Mouse (Mus musculus) kidney, adult 2 months (tissue): ENCODE measurements around the gene Ciao2b. TPM values are rescaled to one million over a fixed set of nuclear protein-coding genes. Genes with fewer than 3 reads are reported as not detected.
A peak's percentile ranks its signal among the peaks of the same experiment; 100 is the strongest.

Experiments
- DNase-seq: peaks from one replicate; pipeline ENCODE4 v3.0.0; 2021
- H3K27ac ChIP-seq: fragments of 200-500 bp; 2 replicates; pipeline ENCODE4 v1.5.1; 2012; ENCODE audit warnings: low read depth, low read length, control low read depth, inconsistent platforms; ENCODE audit not compliant: insufficient read depth
- H3K27me3 ChIP-seq: fragments of 200-500 bp; replicated peaks from 2 replicates; pipeline ENCODE4 v1.6.1; 2012; ENCODE audit warnings: mild to moderate bottlenecking, moderate library complexity, low read length, inconsistent platforms; ENCODE audit not compliant: control insufficient read depth, insufficient read depth
- H3K36me3 ChIP-seq: fragments of 200-500 bp; 2 replicates; pipeline ENCODE4 v1.6.1; 2012; ENCODE audit warnings: mild to moderate bottlenecking, moderate library complexity, low read length, inconsistent platforms; ENCODE audit not compliant: control insufficient read depth, insufficient read depth
- H3K4me1 ChIP-seq: fragments of 200-500 bp; 2 replicates; pipeline ENCODE4 v1.6.1; 2011; ENCODE audit warnings: low read length; ENCODE audit not compliant: control insufficient read depth, insufficient read depth
- H3K4me3 ChIP-seq: fragments of 200-500 bp; 2 replicates; pipeline ENCODE4 v1.5.1; 2011; ENCODE audit warnings: mild to moderate bottlenecking, low read depth, low read length, control low read depth; ENCODE audit not compliant: insufficient read depth
- CTCF ChIP-seq: fragments of 200-500 bp; conservative IDR thresholded peaks from 2 replicates; pipeline ENCODE4 v1.5.1; 2011; ENCODE audit warnings: low read depth, mild to moderate bottlenecking, control low read depth, low read length, moderate library complexity, mixed read lengths; ENCODE audit not compliant: insufficient read depth, insufficient read length
- POLR2A ChIP-seq: fragments of 200-500 bp; IDR thresholded peaks from one replicate; pipeline ENCODE4 v1.6.1; 2011; ENCODE audit warnings: low read depth, low read length, control low read depth
- WGBS: fragments of 180-500 bp; shearing (Covaris S2); methylation state at CpG from one replicate; pipeline ENCODE4 v1.1.7; 2018; 5-methylcytosine and 5-hydroxymethylcytosine counted together
- polyA plus RNA-seq: library from polyadenylated mRNA; depleted of rRNA; stranded (reverse); fragments of >200 nt; gene quantifications from 2 replicates; pipeline ENCODE4 v1.2.3, GENCODE M21; 2012

Gene Ciao2b
- polyA plus RNA-seq, 1 experiment = 57.7 TPM

GRCm38 (mm10) chr8:104638010-104638409 is 3.8 kb downstream of the Ciao2b start:
- DNase-seq = no peak
- 83% methylated on average over 6 of the region's 6 CpGs for WGBS
- H3K36me3 ChIP-seq = no peaks in the 10 kb centered on the region; the same call in 1 of the 2 replicates
- TF ChIP-seq CTCF (no peak), POLR2A (no peak)
- no peak overlapping the region for H3K27ac ChIP-seq
- no peak overlapping the region for H3K4me3 ChIP-seq
- H3K4me1 ChIP-seq = peaks cover 20% of the 10 kb centered on the region
- H3K27me3 ChIP-seq = no peaks in the 10 kb centered on the region

DNA sequence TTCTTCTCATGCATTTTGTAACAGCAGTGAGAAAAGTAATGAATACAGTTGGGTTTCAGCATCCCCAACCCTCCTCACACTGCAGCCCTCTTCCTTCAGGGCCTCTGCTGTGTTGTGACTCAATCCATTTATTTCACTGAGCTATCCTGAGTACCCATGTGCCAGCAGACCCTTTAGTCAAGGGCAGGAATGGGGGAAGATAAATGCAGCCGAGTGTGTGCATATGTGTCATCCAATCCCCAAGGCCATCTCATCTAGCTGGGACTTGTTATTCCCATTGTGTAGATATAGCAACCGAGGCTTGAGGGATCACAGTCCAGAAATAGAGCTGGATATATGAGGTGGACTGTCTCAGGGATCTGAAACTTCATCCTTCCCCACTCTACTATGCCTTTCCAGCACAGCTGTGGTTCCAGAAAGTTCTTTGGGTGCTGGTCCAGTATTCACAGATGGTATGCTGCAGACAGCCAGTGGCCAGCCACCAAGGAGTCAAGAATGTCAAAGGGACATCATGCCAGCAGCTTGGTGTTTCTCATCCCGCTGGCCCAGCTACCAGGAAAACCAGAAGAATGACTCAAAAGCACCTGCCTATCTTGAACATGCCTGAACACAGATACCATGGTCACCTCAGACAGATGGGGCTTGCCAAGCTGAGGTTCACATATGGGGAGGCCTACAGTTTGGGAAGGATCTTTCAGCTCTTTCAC is 6.6 kb downstream of the Ciao2b start:
- WGBS = 93% methylated on average over 3 of the region's 3 CpGs
- TF ChIP-seq POLR2A (no peak), CTCF (no peak)
- H3K36me3 ChIP-seq = no peaks in the 10 kb centered on the region; the same call in 1 of the 2 replicates
- peaks cover 7% of the 10 kb centered on the region; the same call in 1 of the 2 replicates for H3K4me1 ChIP-seq
- no peak overlapping the region for H3K4me3 ChIP-seq
- H3K27me3 ChIP-seq = no peaks in the 10 kb centered on the region
- no peak overlapping the region for H3K27ac ChIP-seq
- no peak for DNase-seq

- no peak for DNase-seq
- Histone ChIP-seq H3K27me3 (no peaks in the 10 kb centered on the region), H3K27ac (no peak overlapping the region), H3K4me3 (no peak overlapping the region), H3K36me3 (no peaks in the 10 kb centered on the region), H3K4me1 (peaks cover 6% of the 10 kb centered on the region; the same call in 1 of the 2 replicates)
- 57% methylated on average over 9 of the region's 9 CpGs for WGBS
- TF ChIP-seq CTCF (no peak), POLR2A (no peak)
Observed at GRCm38 (mm10) chr8:104633156-104633744, 8.5 kb downstream of the Ciao2b start.

DNA sequence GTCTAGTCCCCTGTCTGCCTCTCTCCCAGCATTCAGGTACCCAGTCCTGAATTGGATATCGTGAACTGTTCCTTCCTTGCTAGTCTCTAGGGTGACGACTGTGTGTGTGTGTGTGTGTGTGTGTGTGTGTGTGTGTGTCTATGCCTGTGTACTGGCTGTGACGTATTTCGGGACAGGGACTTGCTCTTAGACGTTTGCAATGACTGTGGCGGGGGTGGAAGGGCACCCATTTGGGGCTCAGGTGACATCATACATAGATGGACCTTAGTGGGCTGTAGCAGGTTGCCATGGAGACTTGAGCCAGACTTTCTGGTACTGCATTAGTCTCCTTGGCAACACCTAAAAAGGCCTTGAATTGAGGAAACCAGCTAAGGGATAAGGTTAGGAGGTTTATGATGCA is 9.3 kb downstream of the Ciao2b start:
- WGBS = 83% methylated on average over 6 of the region's 6 CpGs
- no peak overlapping the region for H3K27ac ChIP-seq
- no peak for DNase-seq

DNA sequence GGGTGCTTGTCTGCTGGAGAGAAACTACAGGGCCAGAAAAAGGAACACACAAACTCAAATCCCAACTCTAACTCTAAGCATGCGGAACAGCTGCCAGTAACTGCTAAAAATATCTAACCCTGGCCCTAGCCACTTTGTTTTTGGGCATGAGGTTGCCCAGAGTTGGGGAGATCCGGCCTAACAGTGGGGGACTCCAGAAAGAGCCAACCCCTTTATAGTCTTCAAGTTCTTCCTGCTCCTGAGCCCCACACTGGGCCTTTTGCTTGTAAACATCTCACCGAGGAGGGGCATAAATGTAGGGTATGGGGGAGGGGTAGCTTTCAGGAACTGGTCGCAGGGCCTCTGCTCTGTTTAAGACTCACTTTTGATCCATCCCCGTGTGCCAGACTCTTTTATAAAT is 9.8 kb downstream of the Ciao2b start:
- Histone ChIP-seq H3K27me3 (no peaks in the 10 kb centered on the region), H3K36me3 (no peaks in the 10 kb centered on the region), H3K4me3 (no peak overlapping the region), H3K4me1 (peaks cover 6% of the 10 kb centered on the region; the same call in 1 of the 2 replicates), H3K27ac (peak overlapping the region; percentile 69)
- 51% methylated on average over 5 of the region's 5 CpGs for WGBS
- no peak for DNase-seq
- TF ChIP-seq CTCF = no peak
- TF ChIP-seq POLR2A = no peak

More for the DNA sequence above, 9.3 kb downstream of the Ciao2b start:
- Histone ChIP-seq H3K4me3 (no peak overlapping the region), H3K36me3 (no peaks in the 10 kb centered on the region), H3K4me1 (peaks cover 6% of the 10 kb centered on the region; the same call in 1 of the 2 replicates), H3K27me3 (no peaks in the 10 kb centered on the region)
- no peak for TF ChIP-seq POLR2A
- no peak for TF ChIP-seq CTCF

GRCm38 (mm10) chr8:104630981-104631663 is 10.6 kb downstream of the Ciao2b start, which contains the start of gene Rrad:
Rrad (minus strand) TSS chr8:104631327.
- Histone ChIP-seq H3K27me3 (no peaks in the 10 kb centered on the region), H3K4me3 (peak within 1 kb of the TSS; percentile 59), H3K27ac (peak within 1 kb of the TSS; percentile 69), H3K4me1 (peaks cover 6% of the 10 kb centered on the region; the same call in 1 of the 2 replicates), H3K36me3 (no peaks in the 10 kb centered on the region)
- DNase-seq = peak; percentile 55
- peak; percentile 14 for TF ChIP-seq POLR2A
- no peak for TF ChIP-seq CTCF
- WGBS = 18% methylated on average over 22 of the region's 28 CpGs

DNA sequence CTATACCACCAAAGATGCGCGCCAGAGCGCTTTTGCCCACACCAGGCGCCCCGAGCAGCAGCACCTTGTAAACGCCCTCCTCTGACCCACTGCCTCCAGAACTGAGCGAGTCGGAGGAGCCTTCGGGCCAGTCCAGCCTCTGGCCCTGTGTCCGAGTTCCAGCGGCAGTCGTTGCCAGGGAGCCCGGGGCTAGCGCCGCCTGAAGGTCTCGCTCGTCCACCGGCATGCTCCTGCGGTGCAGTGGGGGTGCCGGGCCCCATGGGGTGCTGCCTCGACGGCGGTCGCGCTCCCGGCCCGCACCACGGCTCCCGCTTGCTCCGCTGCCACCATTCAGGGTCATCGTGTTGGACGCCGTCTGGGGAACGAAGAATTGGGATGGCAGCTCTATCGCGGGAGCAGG is 11.2 kb downstream of the Ciao2b start:
- H3K36me3 ChIP-seq = no peaks in the 10 kb centered on the region
- no peaks in the 10 kb centered on the region for H3K27me3 ChIP-seq
- H3K4me1 ChIP-seq = peaks cover 6% of the 10 kb centered on the region; the same call in 1 of the 2 replicates
- WGBS = 17% methylated on average over 36 of the region's 36 CpGs
- H3K4me3 ChIP-seq = peak overlapping the region; percentile 59
- H3K27ac ChIP-seq = peak overlapping the region; percentile 69
- no peak for DNase-seq
- TF ChIP-seq CTCF = no peak
- TF ChIP-seq POLR2A = no peak
